Mouse (Mus musculus): ENCODE data around the gene Cdhr3.

GRCm38 (mm10) chr12:33045533-33046361 is 46.9 kb downstream of the Cdhr3 start:
- TF ChIP-seq CTCF (conservative IDR thresholded peaks at IDR 0.05; ENCODE audit: insufficient read depth, insufficient read length, low read depth, low read length) (no peak), POLR2A (IDR thresholded peaks at IDR 0.05; ENCODE audit: low read depth, low read length) (no peak)

Data from kidney, adult 2 months (tissue).